Mouse (Mus musculus) urinary bladder, postnatal 4 days (tissue): ENCODE measurements around the gene Bmp2.

Experiments
- DNase-seq, 2 experiments: peaks; one replicate each; pipeline ENCODE4 v3.0.0; 2021 to 2022; ENCODE audit warnings: low spot score in 2 of 2

The Bmp2 gene

GRCm38 (mm10) chr2:133565424-133565823 lies 13.5 kb downstream of the Bmp2 start:
- DNase-seq = no peak

- DNase-seq = no peak
These were observed 14.2 kb downstream of the Bmp2 start for GRCm38 (mm10) chr2:133565995-133566710.

GRCm38 (mm10) chr2:133591562-133592255 lies 39.8 kb downstream of the Bmp2 start:
- no peak for DNase-seq
